Mouse (Mus musculus) heart, postnatal 4 days (tissue): ENCODE results near the gene Trak2. TPM values are rescaled to one million over a fixed set of nuclear protein-coding genes. Genes with fewer than 3 reads are reported as not detected.
"Not testable (repeated sequence)": the region's sequence is repeated elsewhere in the genome, so short reads cannot be mapped to it uniquely, and the experiment has no call there.

Source experiments
- DNase-seq: peaks from one replicate; pipeline ENCODE4 v3.0.0; 2021
- total RNA-seq, 2 experiments: library from RNA; stranded (reverse); gene quantifications; 2 replicates each; pipeline ENCODE4 v1.2.3; 2021

Trak2 gene
- total RNA-seq, 2 experiments from 2014 or later: 149 to 154 TPM

- no peak for DNase-seq
These were observed 19.4 kb downstream of the Trak2 start for GRCm38 (mm10) chr1:58953686-58954434.

DNA sequence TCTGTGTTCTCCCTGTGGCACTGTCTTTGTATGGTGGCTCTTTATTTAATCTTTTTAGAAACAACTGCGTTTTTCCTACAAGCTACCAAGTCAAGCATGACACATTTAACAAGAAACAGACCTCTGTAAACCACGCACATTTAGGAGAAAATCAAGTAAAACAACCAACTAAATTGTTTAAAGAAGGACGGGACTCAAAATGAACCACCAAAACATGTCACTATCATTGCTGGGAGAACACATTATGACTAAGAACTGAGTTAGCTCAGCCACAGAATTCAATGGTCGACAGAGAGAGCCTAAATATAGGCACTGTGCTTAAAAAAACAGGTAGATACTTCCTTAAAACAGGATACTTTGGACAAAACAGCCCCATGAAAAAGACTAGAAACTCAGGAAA lies 20.2 kb downstream of the Trak2 start:
- DNase-seq: no peak

DNA sequence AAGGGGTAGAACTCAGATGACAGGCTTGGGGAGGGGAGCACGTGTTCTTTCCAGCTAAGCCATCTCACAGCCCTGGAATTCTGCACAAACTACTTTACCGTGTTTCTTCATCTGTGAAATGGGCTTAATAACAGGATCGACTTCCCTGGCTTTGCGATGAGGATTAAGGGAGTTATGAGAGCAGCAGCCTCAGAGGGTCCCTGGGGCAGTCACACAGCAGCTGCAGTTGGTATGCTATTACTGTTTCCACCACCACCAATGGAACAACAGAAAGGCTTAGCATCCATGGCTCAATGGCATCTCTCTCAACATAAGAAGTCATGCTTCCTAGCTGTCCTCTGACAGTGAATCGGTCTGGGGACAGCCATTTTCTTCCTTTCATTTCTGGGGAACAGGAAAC lies 20.7 kb downstream of the Trak2 start:
- no peak for DNase-seq

DNA sequence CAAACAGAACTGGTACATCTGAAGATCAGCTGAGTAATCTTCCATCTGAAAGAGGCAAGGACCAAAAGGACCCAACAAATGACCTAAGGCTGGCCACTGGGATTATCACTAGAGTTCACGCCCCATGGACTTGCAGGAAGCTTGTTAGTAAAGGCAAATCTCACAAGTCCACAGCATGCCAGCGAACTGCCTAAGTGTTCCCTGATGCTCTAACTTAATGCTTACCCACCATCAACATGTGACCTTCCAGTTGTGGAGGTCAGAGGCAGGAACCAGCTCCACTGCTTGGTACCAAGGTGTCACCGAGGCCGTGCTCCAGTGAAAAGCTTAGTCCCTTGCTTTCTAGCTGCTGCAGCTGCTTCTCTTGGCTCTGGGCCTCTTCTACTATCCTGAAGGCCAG lies 21.4 kb downstream of the Trak2 start:
- no peak for DNase-seq

DNA sequence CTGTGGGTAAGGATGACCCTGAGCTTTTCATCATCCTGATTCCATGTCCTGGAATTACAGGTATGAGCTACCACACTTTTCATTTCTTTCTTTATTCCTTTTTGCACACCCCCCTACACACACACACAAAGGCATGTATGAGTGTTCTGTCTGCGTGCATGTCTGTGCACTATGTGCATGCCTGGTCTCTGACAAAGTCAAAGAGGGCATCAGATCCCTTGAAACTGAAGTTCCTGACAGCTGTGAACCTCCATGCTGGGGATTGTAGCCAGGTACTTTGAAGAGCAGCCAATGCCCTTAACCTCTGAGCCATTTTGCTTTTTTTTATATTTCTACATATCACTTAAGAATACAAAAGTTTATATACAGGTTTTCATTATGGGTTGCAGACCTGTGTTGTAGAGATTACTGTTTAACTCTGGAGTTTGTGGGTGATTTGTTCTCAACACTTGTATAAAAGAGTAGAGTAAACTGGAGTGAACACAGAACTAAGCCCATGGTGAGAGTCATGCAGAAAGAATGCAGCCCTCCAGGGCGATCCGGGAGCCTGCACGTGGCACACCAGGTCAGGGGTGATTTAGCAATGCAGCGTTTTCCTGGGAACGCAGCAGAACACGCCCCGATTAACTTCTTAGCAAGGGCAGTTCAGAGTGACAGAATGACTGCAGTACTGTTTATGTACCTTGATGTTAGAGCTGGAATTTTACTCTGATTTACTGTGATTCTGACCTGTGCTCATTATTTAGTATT lies 22.2 kb downstream of the Trak2 start:
- peak; percentile 52 for DNase-seq

- no peak for DNase-seq
These were observed 23.6 kb downstream of the Trak2 start for GRCm38 (mm10) chr1:58949561-58950106.

GRCm38 (mm10) chr1:58946718-58947117 lies 26.5 kb downstream of the Trak2 start:
- no peak for DNase-seq

DNA sequence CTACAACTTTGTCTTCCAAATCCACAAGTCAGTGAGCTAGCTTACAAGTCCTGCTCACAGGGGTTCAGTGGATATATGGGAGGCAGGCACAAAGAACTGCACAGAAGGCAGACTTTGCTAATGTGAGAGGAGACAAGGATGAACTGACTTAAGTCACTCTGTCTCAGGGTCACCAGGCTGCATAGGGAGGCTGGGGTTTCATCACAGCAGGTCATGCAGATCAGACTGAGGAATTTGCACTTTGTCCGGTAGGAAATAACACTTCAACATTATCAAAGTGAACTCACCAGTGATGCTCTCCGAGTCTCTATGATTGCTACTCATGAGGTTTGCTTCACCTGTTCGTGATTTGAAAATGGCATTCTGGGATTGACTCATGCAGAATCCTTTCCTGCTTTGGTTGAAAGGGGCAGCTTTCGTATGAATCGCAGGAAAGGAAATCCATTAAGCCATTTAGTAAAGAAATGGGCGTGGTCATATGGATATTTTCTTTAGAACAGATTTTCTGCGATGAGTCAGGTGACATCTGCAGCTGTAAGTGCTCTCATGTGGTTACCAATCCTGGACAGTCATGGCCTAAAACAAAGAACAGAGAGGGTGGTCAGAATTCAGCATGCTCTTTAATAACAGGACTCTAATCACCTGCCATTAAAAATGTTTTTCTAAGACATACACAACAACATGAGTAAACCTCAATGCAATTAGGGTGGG lies 27.1 kb downstream of the Trak2 start:
- DNase-seq: no peak

DNA sequence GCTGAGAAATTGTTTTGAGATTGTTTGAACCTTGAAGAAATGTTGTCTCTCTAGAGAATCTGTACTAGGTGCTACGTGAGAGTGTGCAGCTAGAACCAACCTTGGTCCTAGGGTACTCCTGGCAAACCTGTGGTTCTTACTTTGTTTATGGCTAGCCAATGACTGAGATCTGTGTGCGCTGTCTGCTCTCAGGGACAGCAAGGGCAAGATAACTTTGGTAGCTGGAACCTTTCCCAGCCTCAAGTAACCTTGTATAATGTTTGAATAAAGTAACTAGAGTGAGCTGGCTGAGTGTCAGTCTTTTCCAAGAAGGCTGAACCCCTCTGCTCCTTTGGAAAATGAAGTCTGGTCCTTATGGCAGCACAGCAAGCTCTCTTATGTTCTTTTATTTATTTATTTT lies 27.7 kb downstream of the Trak2 start:
- DNase-seq: no peak

DNA sequence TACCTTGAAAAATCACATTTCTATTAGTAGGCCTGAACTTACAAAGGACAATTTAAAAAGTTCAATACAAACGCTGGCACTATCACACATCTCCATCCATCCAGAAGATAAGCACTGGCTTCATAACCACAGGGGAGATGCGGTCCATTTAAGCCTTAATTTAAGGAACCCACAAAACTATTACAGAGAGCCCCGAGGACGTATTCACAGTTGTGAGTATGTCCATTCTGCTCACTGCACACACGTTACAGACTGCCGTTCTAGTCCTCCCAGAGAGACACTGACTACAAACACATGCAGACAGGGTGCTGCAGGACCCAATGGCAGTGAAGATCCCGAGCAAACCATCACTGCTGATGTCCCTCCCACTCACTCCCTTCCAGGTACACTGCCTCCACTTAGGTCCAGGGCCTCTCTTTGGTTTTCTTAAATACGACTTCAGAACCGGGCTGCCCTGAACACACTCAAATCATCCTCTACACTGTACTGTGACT lies 35.6 kb downstream of the Trak2 start:
- DNase-seq: no peak

GRCm38 (mm10) chr1:58936746-58937605 lies 36.3 kb downstream of the Trak2 start:
- DNase-seq: no peak

- no peak for DNase-seq
These were observed 46.6 kb downstream of the Trak2 start for GRCm38 (mm10) chr1:58926664-58927063.

GRCm38 (mm10) chr1:58917566-58917965 lies 55.7 kb downstream of the Trak2 start:
- peak; percentile 0 for DNase-seq

DNA sequence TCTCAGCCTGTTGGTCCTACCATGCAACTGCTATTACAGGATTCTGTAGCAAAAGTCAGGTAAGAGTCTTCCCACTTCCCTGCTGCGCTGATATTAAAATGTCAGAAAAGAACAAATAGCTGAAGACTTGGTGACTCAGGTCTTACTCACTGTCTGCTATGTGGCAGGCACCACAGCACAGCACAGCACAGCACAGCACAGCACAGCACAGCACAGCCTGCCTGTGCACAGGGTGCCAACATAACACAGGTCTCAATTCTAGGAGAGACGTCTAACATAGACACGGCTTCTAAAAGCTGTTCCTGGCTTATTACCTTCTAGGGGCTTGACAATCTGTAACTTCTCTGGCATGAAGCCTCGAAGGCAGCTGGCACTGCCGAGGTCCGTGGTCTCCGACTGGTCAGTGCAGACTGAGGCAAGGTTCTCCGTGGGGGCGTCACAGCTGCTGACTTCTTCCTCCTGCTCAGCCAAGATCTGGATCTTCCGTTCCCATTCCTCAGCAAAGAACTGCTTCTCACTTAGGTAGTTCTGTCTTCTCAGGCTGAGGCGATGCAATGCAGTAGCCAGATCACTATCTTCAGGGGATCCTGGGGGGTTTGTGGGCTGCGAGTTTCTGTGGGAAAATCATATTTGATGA lies 63.5 kb downstream of the Trak2 start:
- DNase-seq: no peak

DNA sequence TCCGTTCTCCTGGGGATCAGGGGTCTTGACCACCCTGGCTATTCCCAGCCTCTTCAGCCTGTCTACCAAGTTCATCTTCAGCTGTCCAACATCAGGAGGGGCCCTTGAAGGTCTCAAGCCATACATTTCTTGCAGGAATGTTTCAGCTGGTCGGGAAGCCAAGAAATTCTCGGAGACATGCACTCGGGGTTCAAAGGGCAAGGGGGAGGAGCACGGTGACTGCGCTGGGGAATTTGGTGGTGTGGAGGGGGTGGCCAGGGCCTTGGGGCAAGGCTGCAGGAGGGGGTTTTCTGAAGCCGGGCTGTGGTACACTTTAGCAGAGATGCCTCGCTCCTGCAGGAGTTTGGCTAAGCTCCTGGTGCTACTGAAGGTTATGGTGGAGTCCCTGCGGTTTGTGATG lies 69.5 kb downstream of the Trak2 start:
- no peak for DNase-seq

DNA sequence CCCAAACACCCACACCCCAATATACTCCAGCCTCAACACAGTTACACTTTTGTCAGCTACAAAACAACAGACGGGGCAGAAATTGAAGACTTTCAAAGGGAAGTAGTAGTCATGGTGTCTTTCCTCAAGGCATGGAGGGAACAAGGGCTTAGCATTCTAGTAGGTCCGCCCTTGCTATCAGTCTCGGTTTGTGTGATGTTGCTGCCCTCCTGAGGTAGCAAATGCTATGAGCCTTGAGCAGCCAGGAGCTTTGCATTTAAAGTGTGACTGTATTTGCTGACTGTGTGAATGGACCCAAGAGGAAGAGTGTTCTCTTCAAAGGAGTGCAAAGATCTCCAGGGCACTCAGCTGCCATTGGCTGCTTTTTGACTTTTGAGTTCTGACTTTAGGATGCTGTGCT lies 75.7 kb downstream of the Trak2 start:
- peak; percentile 29 for DNase-seq

GRCm38 (mm10) chr1:58892386-58892785 lies 80.8 kb downstream of the Trak2 start:
- not testable (repeated sequence) for DNase-seq

GRCm38 (mm10) chr1:58891481-58892170 lies 81.6 kb downstream of the Trak2 start:
- not testable (repeated sequence) for DNase-seq

GRCm38 (mm10) chr1:58890697-58891290 lies 82.4 kb downstream of the Trak2 start:
- not testable (repeated sequence) for DNase-seq

GRCm38 (mm10) chr1:58889826-58890546 lies 83.2 kb downstream of the Trak2 start:
- no peak for DNase-seq
